Mouse (Mus musculus) left cerebral cortex, postnatal 14 days (tissue): ENCODE data around the gene Aire. TPM values are rescaled to one million over a fixed set of nuclear protein-coding genes. Genes with fewer than 3 reads are reported as not detected.
"Not testable (repeated sequence)": the region's sequence is repeated elsewhere in the genome, so short reads cannot be mapped to it uniquely, and the experiment has no call there.

Experiments used
- DNase-seq, 2 experiments: peaks; one replicate each; pipeline ENCODE4 v3.0.0; 2021 to 2022; ENCODE audit warnings: low spot score in 2 of 2, mixed read lengths in 1 of 2
- intact Hi-C: fragments of 180-260 bp; cut with DNase I; formaldehyde crosslinking; loops from one replicate; pipeline ENCODE4 v1.15.1; 2025
- total RNA-seq, 2 experiments: library from RNA; stranded (reverse); gene quantifications; 2 replicates each; pipeline ENCODE4 v1.2.3; 2021

Aire gene
- total RNA-seq, 2 experiments from 2014 or later: 0.27 TPM; not detected in 1

GRCm38 (mm10) chr10:78012661-78013495, 30.5 kb downstream of the Aire start:
- intact Hi-C loops: no loop called here
- DNase-seq: no peak

DNA sequence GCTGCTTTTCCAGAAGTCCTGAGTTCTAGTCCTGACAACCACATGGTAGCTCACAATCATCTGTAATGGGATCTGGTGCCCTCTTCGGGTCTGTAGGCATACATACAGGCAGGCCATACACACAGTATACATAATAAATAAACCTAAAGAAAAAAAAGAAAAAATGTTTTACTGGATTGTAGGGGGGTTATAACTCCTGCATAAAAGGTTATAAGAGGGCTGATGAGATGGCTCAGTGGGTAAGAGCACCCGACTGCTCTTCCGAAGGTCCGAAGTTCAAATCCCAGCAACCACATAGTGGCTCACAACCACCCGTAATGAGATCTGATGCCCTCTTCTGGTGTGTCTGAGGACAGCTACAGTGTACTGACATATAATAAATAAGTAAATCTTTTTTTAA, 32.3 kb downstream of the Aire start:
- DNase-seq, intact Hi-C loops: not testable (repeated sequence)

DNA sequence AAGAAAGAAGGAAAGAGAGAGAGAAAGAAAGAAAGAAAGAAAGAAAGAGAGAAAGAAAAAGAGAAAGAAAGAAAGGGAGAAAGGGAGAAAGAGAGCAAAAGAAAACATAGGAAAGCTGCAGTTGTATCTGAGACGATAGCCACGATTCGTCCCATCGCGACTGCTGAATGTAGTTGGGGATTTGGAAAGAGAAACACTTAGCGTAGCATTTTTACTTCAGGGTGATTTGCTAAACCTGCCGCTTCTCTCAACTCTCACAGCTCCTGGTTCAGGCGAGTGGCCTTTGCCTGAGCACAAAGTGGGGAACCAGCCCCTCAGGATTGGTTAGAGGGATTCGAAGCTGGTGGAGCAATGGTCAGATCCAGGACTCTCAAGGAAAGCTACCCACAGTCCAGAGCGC, 33.1 kb downstream of the Aire start:
- intact Hi-C loops: no loop called here
- no peak for DNase-seq

DNA sequence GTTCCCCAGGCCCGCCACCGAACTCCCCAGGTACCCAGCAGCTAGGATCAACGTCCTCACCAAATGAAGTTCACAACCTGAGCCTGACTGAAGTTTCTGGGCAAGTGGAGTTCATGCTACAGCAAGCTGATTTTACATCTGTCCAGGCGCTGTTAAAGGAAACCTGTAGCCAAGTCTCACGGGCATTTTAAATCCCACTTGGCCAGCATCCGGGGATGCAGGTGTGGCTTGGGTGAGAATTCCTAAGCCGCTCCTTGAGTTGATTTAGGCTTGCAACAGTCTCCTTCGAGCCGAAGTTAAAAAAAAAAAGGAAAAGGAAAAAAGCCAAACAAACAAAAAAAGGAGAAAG, 33.5 kb downstream of the Aire start, which contains the start of gene Pfkl:
TSS of gene Pfkl (minus strand) at position 139 of the 349 bp plus-strand sequence.
- DNase-seq: no peak
- intact Hi-C loops: no loop called here

DNA sequence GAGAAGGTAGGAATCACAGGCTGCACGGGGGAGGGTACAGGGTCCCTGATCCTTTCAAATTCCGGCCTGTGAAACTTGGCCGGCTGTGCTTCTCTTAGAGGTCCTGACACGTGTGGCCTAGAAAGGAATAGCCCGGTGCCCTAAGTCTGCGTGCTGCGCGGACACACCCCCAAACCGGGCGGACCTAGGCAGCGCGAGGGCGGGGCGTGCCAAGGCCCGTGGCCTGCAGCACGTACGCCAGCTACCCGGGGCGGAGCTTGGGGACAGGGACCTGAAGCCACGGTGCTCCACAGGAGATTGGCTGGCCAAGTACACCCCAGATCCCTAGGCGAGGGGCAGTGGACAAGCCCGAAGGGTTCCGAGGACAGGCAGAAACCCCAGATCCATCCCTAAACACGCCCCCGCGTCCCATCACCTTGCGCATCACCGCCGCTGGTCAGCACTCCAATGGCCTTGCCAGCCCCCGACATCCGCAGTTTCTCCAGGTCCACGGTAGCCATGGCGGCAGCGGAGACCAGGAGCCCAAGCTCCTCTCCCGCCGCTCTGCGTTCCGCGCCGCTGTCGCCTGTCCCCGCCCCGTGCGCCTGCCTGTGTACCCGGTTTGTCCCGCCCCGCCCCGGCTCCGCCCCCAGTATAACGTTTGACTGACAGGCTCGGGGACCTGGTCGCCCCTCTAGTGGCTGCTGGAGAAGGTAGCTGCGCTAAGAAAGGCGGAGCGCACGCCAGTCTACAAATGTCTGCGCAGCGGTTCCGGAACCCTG, 34.0 kb downstream of the Aire start:
- DNase-seq: peak; percentile 94 to 95
- intact Hi-C loops: no loop called here

DNA sequence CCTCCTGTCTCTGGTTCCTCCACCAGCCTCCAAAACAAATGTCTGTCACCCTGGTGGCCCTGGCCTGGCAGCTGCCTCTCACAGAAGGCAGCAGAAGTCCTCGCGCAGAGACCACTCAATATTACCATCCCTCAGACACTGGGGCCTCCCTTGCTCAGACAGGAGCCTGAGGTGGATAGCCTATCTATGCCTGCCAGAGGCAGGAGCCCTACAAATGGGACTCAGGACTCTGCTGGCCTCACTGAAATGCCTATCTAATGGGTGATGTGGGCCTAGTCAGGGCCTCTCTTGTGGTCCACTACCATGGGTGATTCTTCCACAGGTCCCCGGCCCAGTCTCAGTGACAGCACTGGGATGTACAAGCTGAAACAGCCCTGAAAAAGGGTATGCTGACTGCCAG, 35.2 kb downstream of the Aire start:
- intact Hi-C loops: no loop called here
- no peak for DNase-seq

- intact Hi-C loops: no loop called here
- no peak for DNase-seq
Observed at GRCm38 (mm10) chr10:78007203-78007602, 36.2 kb downstream of the Aire start.

DNA sequence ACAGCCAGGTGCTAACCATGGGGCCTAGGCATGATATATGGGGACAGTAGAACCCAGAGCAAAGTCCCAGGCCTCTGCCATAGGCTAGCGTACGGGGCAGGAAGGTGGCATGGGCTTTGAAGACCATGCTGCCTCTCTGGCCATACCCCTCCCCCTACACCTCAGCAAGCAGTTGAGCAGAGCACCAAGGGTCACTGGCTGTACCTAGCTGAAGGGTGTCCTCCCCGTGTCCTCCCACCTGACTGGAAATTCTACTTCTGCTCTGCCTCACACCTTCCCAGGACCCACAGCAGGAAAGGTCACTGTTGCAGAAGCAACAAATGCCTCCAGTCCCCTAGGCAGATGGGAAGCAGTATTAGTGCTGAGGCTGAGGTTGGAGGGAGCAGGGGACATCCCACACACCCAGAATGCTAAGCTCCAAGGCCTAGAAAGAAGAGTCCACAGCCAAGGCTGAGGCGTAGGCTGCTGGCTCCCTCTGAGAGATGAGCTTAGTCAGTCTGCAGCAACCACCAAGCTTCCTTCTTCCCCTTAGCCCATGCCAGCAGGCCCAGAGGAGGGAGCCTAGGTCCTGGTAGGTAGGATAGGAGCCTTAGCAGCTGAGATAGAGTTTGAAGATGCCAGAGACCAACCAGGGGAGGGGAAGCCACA, 37.5 kb downstream of the Aire start:
- intact Hi-C loops: no loop called here
- DNase-seq: no peak

- peak; percentile 57 to 59 for DNase-seq
- intact Hi-C loops: no loop called here
Observed at GRCm38 (mm10) chr10:78004479-78005100, 38.8 kb downstream of the Aire start.

GRCm38 (mm10) chr10:78002316-78002715, 41.1 kb downstream of the Aire start:
- intact Hi-C loops: no loop called here
- peak in 1 of 2 experiments; percentile 61 for DNase-seq

GRCm38 (mm10) chr10:78001796-78002195, 41.6 kb downstream of the Aire start:
- intact Hi-C loops: no loop called here
- DNase-seq: peak; percentile 86 to 95

DNA sequence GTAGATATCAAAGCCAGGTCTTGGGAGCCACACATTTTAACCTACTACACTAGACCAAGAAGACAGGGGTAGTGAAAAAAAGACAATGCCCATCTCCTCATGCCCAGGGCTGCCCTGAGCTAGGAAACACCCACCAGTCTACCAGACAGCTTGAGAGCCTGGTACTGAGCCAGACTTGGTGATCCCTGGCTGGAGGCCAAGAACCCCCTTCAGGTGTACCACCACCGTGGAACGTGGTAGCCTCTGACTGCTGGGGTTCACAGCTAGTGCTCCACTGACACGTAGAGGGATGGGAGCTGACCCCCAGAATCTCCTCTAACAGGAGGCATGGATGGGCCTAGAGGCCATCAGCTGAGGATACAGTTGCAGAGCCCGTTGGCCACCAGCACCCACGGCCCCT, 43.2 kb downstream of the Aire start:
- DNase-seq: no peak
- intact Hi-C loops: no loop called here

- intact Hi-C loops: no loop called here
- DNase-seq: no peak
Observed at GRCm38 (mm10) chr10:77995639-77996038, 47.8 kb downstream of the Aire start.

DNA sequence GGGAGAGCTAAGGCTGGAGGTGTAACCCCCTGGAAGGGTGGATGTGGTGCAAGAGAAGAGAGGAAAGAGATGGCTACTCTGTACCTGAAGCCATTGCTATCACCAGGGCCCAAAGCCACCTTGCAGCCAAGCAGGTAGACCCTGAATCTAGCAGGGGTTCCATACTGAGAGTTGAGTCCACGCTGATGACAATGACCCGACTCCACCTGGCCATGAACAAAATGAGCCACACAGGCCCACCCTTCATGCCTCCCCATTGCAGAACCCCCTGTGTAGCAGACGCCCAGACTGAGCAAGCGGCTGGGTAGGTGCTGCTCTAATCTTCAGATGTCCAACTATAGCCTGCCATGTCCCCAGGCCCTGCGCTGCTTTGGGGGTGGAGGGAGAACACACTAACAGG, 57.6 kb downstream of the Aire start:
- DNase-seq: no peak
- intact Hi-C loops: no loop called here

GRCm38 (mm10) chr10:77984660-77985059, 58.8 kb downstream of the Aire start:
- intact Hi-C loops: loop anchor here (5.0 kb wide), 1 partner anchor 33 kb away; no protein-coding TSS in a partner anchor

More at GRCm38 (mm10) chr10:77984660-77985059, 58.8 kb downstream of the Aire start:
- DNase-seq: peak; percentile 80 to 88

Other genes with a start within 250 kb of the Aire start
- not detected for gene Gm9639, start 248.5 kb downstream of the Aire start, total RNA-seq
- not detected for gene Gm19668, start 244.5 kb downstream of the Aire start, total RNA-seq
- not detected for gene Gm9507, start 231.8 kb downstream of the Aire start, total RNA-seq
- gene Gm2696, start 228.9 kb downstream of the Aire start, total RNA-seq: not detected
- not detected for gene Krtap10-4, start 216.5 kb downstream of the Aire start, total RNA-seq
- not detected for gene Krtap10-10, start 207.7 kb downstream of the Aire start, total RNA-seq
- gene Gm36176, start 196.8 kb downstream of the Aire start, total RNA-seq: not detected
- not detected for gene Gm10318, start 190.8 kb downstream of the Aire start, total RNA-seq
- not detected for gene Gm3285, start 181.6 kb downstream of the Aire start, total RNA-seq
- gene Lrrc3, start 141.1 kb downstream of the Aire start, total RNA-seq: 10 to 100 TPM; 19.4 to 20.8 TPM
- gene Trpm2, start 73.0 kb downstream of the Aire start, total RNA-seq: 10 to 100 TPM; 32.1 to 33.3 TPM
- gene 1810043G02Rik, start 65.1 kb downstream of the Aire start, total RNA-seq: 10 to 100 TPM; 33.0 to 37.4 TPM
- 100 to 1,000 TPM; 117 to 120 TPM for gene Pfkl, start 33.5 kb downstream of the Aire start, total RNA-seq
- under 1 TPM in 1 of 2 experiments, not detected in 1; 0.33 TPM for gene Dnmt3l, start 1.7 kb downstream of the Aire start, total RNA-seq
- 1 to 10 TPM; 1.4 to 1.9 TPM for gene Icosl, start 25.7 kb upstream of the Aire start, total RNA-seq
- 100 to 1,000 TPM; 109 to 115 TPM for gene D10Jhu81e, start 126.2 kb upstream of the Aire start, total RNA-seq
- gene Pwp2, start 141.5 kb upstream of the Aire start, total RNA-seq: 10 to 100 TPM; 16.4 to 17.3 TPM
- gene Trappc10, start 201.0 kb upstream of the Aire start, total RNA-seq: 10 to 100 TPM; 75.2 to 86.8 TPM